14 mouse cellular contexts compared by ENCODE assay signal in the genomic region with DNA sequence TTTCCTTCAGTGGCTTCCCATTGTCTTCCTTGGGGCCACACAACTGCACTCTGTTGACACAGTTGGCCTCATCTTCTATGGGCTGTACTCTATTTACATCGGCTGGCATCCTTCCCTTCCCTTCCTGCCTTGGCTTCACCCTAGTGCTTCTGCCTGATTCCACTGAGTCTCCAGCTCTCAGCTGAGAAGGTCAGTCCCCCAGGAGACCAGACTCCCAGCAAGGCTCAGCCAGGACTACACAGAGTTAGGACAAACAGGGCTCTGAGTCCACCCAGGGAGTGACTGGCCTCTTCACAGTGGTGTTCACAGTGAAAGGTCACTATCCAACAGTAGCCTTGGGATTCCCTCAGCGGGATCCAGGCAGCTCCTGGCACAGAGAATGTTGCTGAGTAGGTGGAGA. TPM values are rescaled to one million over a fixed set of nuclear protein-coding genes. Genes with fewer than 3 reads are reported as not detected.
DNase-seq lines count a peak whose midpoint lies in the region; ATAC-seq lines count a peak whose summit lies in the region.
"Had no signal": no experiment of that assay in that cellular context is flagged by ENCODE, and none has a peak within 500 bp of the region (broad histone marks: within the 10 kb centered on the region; RNA-seq: fewer than 3 reads in every experiment).

No protein-coding gene starts in this region.

- H3K36me3 ChIP-seq in midbrain, embryonic 10.5 days = no peaks in the 10 kb centered on the region
- H3K36me3 ChIP-seq in midbrain, embryonic 16.5 days (ENCODE audit: control insufficient read depth, insufficient read depth, low read length) = no peaks in the 10 kb centered on the region
- H3K36me3 ChIP-seq in heart, embryonic 14.5 days (ENCODE audit: control insufficient read depth, insufficient read depth, low read length) = no peaks in the 10 kb centered on the region
- H3K36me3 ChIP-seq in lung, embryonic 16.5 days (ENCODE audit: control insufficient read depth, insufficient read depth, low read length) = no peaks in the 10 kb centered on the region

- H3K9me3 ChIP-seq in midbrain, embryonic 10.5 days (replicated peaks) = no peaks in the 10 kb centered on the region
- no peaks in the 10 kb centered on the region for H3K9me3 ChIP-seq in midbrain, embryonic 16.5 days (replicated peaks; ENCODE audit: control insufficient read depth, low read length, poor library complexity, severe bottlenecking)
- no peaks in the 10 kb centered on the region for H3K9me3 ChIP-seq in heart, embryonic 14.5 days (ENCODE audit: control insufficient read depth, low read length)
- H3K9me3 ChIP-seq in lung, embryonic 16.5 days (ENCODE audit: control insufficient read depth, low read length) = no peaks in the 10 kb centered on the region

- no peak overlapping the region for H3K9ac ChIP-seq in midbrain, embryonic 16.5 days (ENCODE audit: low read depth, low read length)
- no peak overlapping the region for H3K9ac ChIP-seq in heart, embryonic 14.5 days (ENCODE audit: low read length)
- no peak overlapping the region for H3K9ac ChIP-seq in lung, embryonic 16.5 days (ENCODE audit: low read length)
- H3K9ac ChIP-seq: liver, embryonic 14.5 days had no signal

- H3K4me1 ChIP-seq in midbrain, embryonic 10.5 days = peaks cover 42% of the 10 kb centered on the region
- peaks cover 13% of the 10 kb centered on the region for H3K4me1 ChIP-seq in midbrain, embryonic 16.5 days (ENCODE audit: control insufficient read depth, insufficient read depth, low read length)
- H3K4me1 ChIP-seq in heart, embryonic 14.5 days (ENCODE audit: control insufficient read depth in 2 of 2, insufficient read depth in 2 of 2, low read length in 2 of 2) = peaks cover 29 to 37% of the 10 kb centered on the region in 2 experiments
- H3K4me1 ChIP-seq in lung, embryonic 16.5 days (replicated peaks; ENCODE audit: control insufficient read depth, insufficient read depth, low read length) = peaks cover 30% of the 10 kb centered on the region

- H3K27me3 ChIP-seq in midbrain, embryonic 10.5 days (ENCODE audit: low read depth, poor library complexity, severe bottlenecking) = no peaks in the 10 kb centered on the region
- H3K27me3 ChIP-seq in midbrain, embryonic 16.5 days (ENCODE audit: control insufficient read depth, insufficient read depth, low read depth, low read length) = no peaks in the 10 kb centered on the region
- no peaks in the 10 kb centered on the region for H3K27me3 ChIP-seq in heart, embryonic 14.5 days (ENCODE audit: control insufficient read depth, insufficient read depth, low read length)
- H3K27me3 ChIP-seq in lung, embryonic 16.5 days (ENCODE audit: control insufficient read depth, insufficient read depth, low read depth, low read length) = no peaks in the 10 kb centered on the region

- H3K4me3 ChIP-seq in midbrain, embryonic 10.5 days = no peak overlapping the region
- H3K4me3 ChIP-seq in midbrain, embryonic 16.5 days (ENCODE audit: low read depth, low read length) = no peak overlapping the region
- no peak overlapping the region for H3K4me3 ChIP-seq in heart, embryonic 14.5 days (ENCODE audit: control insufficient read depth in 1 of 2, insufficient read depth in 1 of 2, low read depth in 1 of 2, low read length in 2 of 2)
- H3K4me3 ChIP-seq in lung, embryonic 16.5 days (ENCODE audit: low read length) = no peak overlapping the region

- H3K27ac ChIP-seq in midbrain, embryonic 10.5 days (replicated peaks) = peak overlapping the region; percentile 52; the same call in 1 of the 2 replicates
- no peak overlapping the region for H3K27ac ChIP-seq in midbrain, embryonic 16.5 days (ENCODE audit: low read length)
- H3K27ac ChIP-seq in heart, embryonic 14.5 days (replicated peaks in 1 of 2; ENCODE audit: control insufficient read depth in 1 of 2, insufficient read depth in 1 of 2, low read depth in 2 of 2, low read length in 2 of 2) = peak overlapping the region; percentile 2 to 28; a peak in 1 of 4 replicates
- peak overlapping the region; percentile 75 for H3K27ac ChIP-seq in lung, embryonic 16.5 days (ENCODE audit: low read length)
- H3K27ac ChIP-seq: liver, embryonic 14.5 days had no signal

- WGBS in midbrain, embryonic 10.5 days = 23% methylated on average over 2 of the region's 2 CpGs
- 33% methylated on average over 2 of the region's 2 CpGs for WGBS in midbrain, embryonic 16.5 days
- WGBS in heart, embryonic 14.5 days = 22% methylated on average over 2 of the region's 2 CpGs
- WGBS in lung, embryonic 16.5 days = 16% methylated on average over 2 of the region's 2 CpGs

- DNase-seq in midbrain, embryonic 10.5 days (ENCODE audit: low spot score) = no peak
- DNase-seq in adrenal gland, postnatal 14 days = peak; percentile 85
- no peak for DNase-seq in cerebellum, adult 9-10 months
- no peak for DNase-seq in kidney, adult 18-20 months
- DNase-seq in urinary bladder, adult 18-20 months (ENCODE audit: low spot score in 2 of 2) = no peak
- DNase-seq: cerebellum, postnatal 25 days; gastrocnemius, postnatal 14 days; thymus, adult 2 months had no signal

- no peak overlapping the region for H3K4me2 ChIP-seq in midbrain, embryonic 16.5 days (ENCODE audit: low read length)
- no peak overlapping the region for H3K4me2 ChIP-seq in heart, embryonic 14.5 days (ENCODE audit: low read length)
- no peak overlapping the region for H3K4me2 ChIP-seq in lung, embryonic 16.5 days (ENCODE audit: low read depth, low read length)

- ATAC-seq in midbrain, embryonic 16.5 days = no peak
- no peak for ATAC-seq in heart, embryonic 14.5 days (ENCODE audit: insufficient number of reproducible peaks, insufficient read depth, low FRiP score, low read depth)
- no peak; the same call in 1 of the 2 replicates for ATAC-seq in lung, embryonic 16.5 days (ENCODE audit: low read depth)
- ATAC-seq: activated CD4-positive, CD25-positive, alpha-beta regulatory T cell, adult 4 months; intestine, postnatal 0 days had no signal

RNA-seq across cellular contexts. Expression of a gene that starts 12.9 kb away (rescaled TPM):
- not detected in 2 replicates for polyA plus RNA-seq in midbrain, embryonic 10.5 days (2016; fragmentation: Nextera tagmentation; extraction: Ambion mirVana)
- polyA plus RNA-seq in midbrain, embryonic 16.5 days (2015; fragmentation: Nextera tagmentation; extraction: Ambion mirVana) = not detected in 2 replicates
- total RNA-seq in adrenal gland, postnatal 14 days (2021) = 0.19 and 0.30 TPM in 2 replicates
- 0.24 and 0.47 TPM in 2 replicates for polyA plus RNA-seq in heart, embryonic 14.5 days (2014; fragmentation: Nextera tagmentation; extraction: Ambion mirVana)
- not detected in 2 replicates for polyA plus RNA-seq in lung, embryonic 16.5 days (2015; fragmentation: Nextera tagmentation; extraction: Ambion mirVana)
- total RNA-seq: gastrocnemius, postnatal 14 days had no signal
- polyA plus RNA-seq: activated CD4-positive, CD25-positive, alpha-beta regulatory T cell, adult 4 months; intestine, postnatal 0 days had no signal
